13 mouse cellular contexts compared by ENCODE assay signal in genomic region chr15:80078058-80078814, GRCm38 (mm10). TPM values are rescaled to one million over a fixed set of nuclear protein-coding genes. Genes with fewer than 3 reads are reported as not detected.
DNase-seq lines count a peak whose midpoint lies in the region; ATAC-seq and TF ChIP-seq lines count a peak whose summit lies in the region.
"Had no signal": no experiment of that assay in that cellular context is flagged by ENCODE, and none has a peak within 500 bp of the region (broad histone marks: within the 10 kb centered on the region; RNA-seq: fewer than 3 reads in every experiment).

No protein-coding gene starts in this region.

- DNase-seq in heart, postnatal 36 days, result no peak
- DNase-seq in left cerebral cortex, adult 2 months (ENCODE audit: extremely low spot score in 1 of 2, low spot score in 2 of 2), result no peak
- no peak for DNase-seq in left cerebral cortex, adult 11 months (ENCODE audit: low spot score)
- DNase-seq in MN1 (ENCODE audit: low spot score), result peak; percentile 56
- no peak for DNase-seq in liver, embryonic 14.5 days (ENCODE audit: low read depth in 3 of 3, low spot score in 3 of 3)
- DNase-seq in right cerebral cortex, postnatal 4 days, result no peak
- DNase-seq: cerebellum, adult 18-20 months; kidney, postnatal 14 days; lung, postnatal 14 days had no signal

- peak; percentile 13 for TF ChIP-seq CTCF in left cerebral cortex, adult 2 months (IDR thresholded peaks at IDR 0.05)
- peak; percentile 42; the same call in 1 of the 2 replicates for TF ChIP-seq CTCF in liver, embryonic 14.5 days (IDR thresholded peaks at IDR 0.05; ENCODE audit: low read depth)

- intact Hi-C loops in heart, postnatal 36 days (cut with DNase I), result no loop called here
- intact Hi-C loops in left cerebral cortex, adult 2 months (cut with DNase I), result loop anchor here (5.0 kb wide), 2 partner anchors 66 to 326 kb away; partner anchors contain the start of gene Pdgfb

- H3K27ac ChIP-seq in heart, embryonic 13.5 days (replicated peaks), result 0 out of 2 replicates have a peak overlapping the region, but pooled peaks have one; percentile 36
- H3K27ac ChIP-seq in left cerebral cortex, adult 2 months, result no peak overlapping the region
- H3K27ac ChIP-seq in liver, embryonic 14.5 days, result no peak overlapping the region
- H3K27ac ChIP-seq: forebrain, embryonic 13.5 days had no signal

- peaks cover 70% of the 10 kb centered on the region for H3K4me1 ChIP-seq in heart, embryonic 13.5 days
- H3K4me1 ChIP-seq in liver, embryonic 14.5 days (replicated peaks; ENCODE audit: control insufficient read depth in 2 of 2, insufficient read depth in 2 of 2, low read length in 1 of 2), result peaks cover 15 to 35% of the 10 kb centered on the region in 2 experiments

- no peak overlapping the region; the same call in 1 of the 2 replicates for H3K9ac ChIP-seq in heart, embryonic 13.5 days
- H3K9ac ChIP-seq in liver, embryonic 14.5 days (replicated peaks), result no peak overlapping the region
- H3K9ac ChIP-seq: forebrain, embryonic 13.5 days had no signal

- H3K4me2 ChIP-seq in heart, embryonic 13.5 days, result no peak overlapping the region
- no peak overlapping the region for H3K4me2 ChIP-seq in liver, embryonic 14.5 days (ENCODE audit: low read depth)
- H3K4me2 ChIP-seq: forebrain, embryonic 13.5 days; heart, embryonic 11.5 days had no signal

- no peaks in the 10 kb centered on the region for H3K9me3 ChIP-seq in heart, embryonic 13.5 days
- H3K9me3 ChIP-seq in liver, embryonic 14.5 days (ENCODE audit: control insufficient read depth, low read length), result no peaks in the 10 kb centered on the region
- H3K9me3 ChIP-seq: forebrain, embryonic 13.5 days had no signal

- no peak for TF ChIP-seq EP300 in liver, embryonic 14.5 days (IDR thresholded peaks at IDR 0.05; ENCODE audit: low read depth)

- H3K27me3 ChIP-seq in heart, embryonic 13.5 days (replicated peaks), result no peaks in the 10 kb centered on the region
- H3K27me3 ChIP-seq in liver, embryonic 14.5 days (ENCODE audit: control insufficient read depth, insufficient read depth, low read length), result no peaks in the 10 kb centered on the region
- H3K27me3 ChIP-seq: forebrain, embryonic 13.5 days had no signal

- H3K4me3 ChIP-seq in heart, embryonic 13.5 days, result no peak overlapping the region
- no peak overlapping the region for H3K4me3 ChIP-seq in left cerebral cortex, adult 2 months
- H3K4me3 ChIP-seq in liver, embryonic 14.5 days (ENCODE audit: insufficient read depth in 1 of 2, low read depth in 2 of 2, low read length in 2 of 2), result no peak overlapping the region
- H3K4me3 ChIP-seq: forebrain, embryonic 13.5 days had no signal

- WGBS in heart, embryonic 13.5 days, result 63% methylated on average over 11 of the region's 11 CpGs
- WGBS in liver, embryonic 14.5 days (ENCODE audit: insufficient replicate concordance), result 69% methylated on average over 11 of the region's 11 CpGs

- no peak for ATAC-seq in heart, embryonic 13.5 days (ENCODE audit: extremely low read depth, insufficient number of reproducible peaks, low FRiP score, low TSS enrichment)
- no peak for ATAC-seq in liver, embryonic 14.5 days (ENCODE audit: insufficient read depth)
- no peak for ATAC-seq in megakaryocyte-erythroid progenitor cell, adult 5-6 weeks (replicated peaks; ENCODE audit: low FRiP score, low TSS enrichment, poor library complexity, severe bottlenecking)
- ATAC-seq: forebrain, embryonic 13.5 days had no signal

- H3K36me3 ChIP-seq in heart, embryonic 13.5 days, result peaks cover 59% of the 10 kb centered on the region
- H3K36me3 ChIP-seq in liver, embryonic 14.5 days (replicated peaks; ENCODE audit: control insufficient read depth, insufficient read depth, low read depth), result peaks cover 61% of the 10 kb centered on the region

RNA-seq across cellular contexts. Expression of gene Syngr1, which starts 12.9 kb away (rescaled TPM):
- polyA plus RNA-seq in heart, embryonic 13.5 days (2015; fragmentation: Nextera tagmentation; extraction: Ambion mirVana), result 27.3 and 30.7 TPM in 2 replicates
- total RNA-seq in heart, postnatal 36 days (2021), result 10 to 100 TPM; 81.8 to 90.5 TPM
- 100 to 1,000 TPM; 429 to 434 TPM for total RNA-seq in left cerebral cortex, adult 2 months (2021)
- 10.4 and 12.0 TPM in 2 replicates for polyA plus RNA-seq in liver, embryonic 14.5 days (2012; rRNA removed)
- polyA plus RNA-seq in liver, embryonic 14.5 days (2014; fragmentation: Nextera tagmentation; extraction: Ambion mirVana), result 14.4 and 17.3 TPM in 2 replicates
- 12.7 and 18.1 TPM in 2 replicates for total RNA-seq in megakaryocyte-erythroid progenitor cell, adult 5-6 weeks (2014; fragmentation: Nextera tagmentation)
- total RNA-seq in megakaryocyte-erythroid progenitor cell, adult 5-6 weeks (2017), result 5.9 and 7.0 TPM in 2 replicates

RNA-seq across cellular contexts. Expression of gene Rpl3, which starts 13.4 kb away (rescaled TPM):
- 603 and 677 TPM in 2 replicates for polyA plus RNA-seq in heart, embryonic 13.5 days (2015; fragmentation: Nextera tagmentation; extraction: Ambion mirVana)
- 100 to 1,000 TPM; 163 to 164 TPM for total RNA-seq in heart, postnatal 36 days (2021)
- 100 to 1,000 TPM; 439 to 468 TPM for total RNA-seq in left cerebral cortex, adult 2 months (2021)
- polyA plus RNA-seq in liver, embryonic 14.5 days (2012; rRNA removed), result 530 and 765 TPM in 2 replicates
- polyA plus RNA-seq in liver, embryonic 14.5 days (2014; fragmentation: Nextera tagmentation; extraction: Ambion mirVana), result 774 and 804 TPM in 2 replicates
- 2,690 and 2,775 TPM in 2 replicates for total RNA-seq in megakaryocyte-erythroid progenitor cell, adult 5-6 weeks (2014; fragmentation: Nextera tagmentation)
- total RNA-seq in megakaryocyte-erythroid progenitor cell, adult 5-6 weeks (2017), result 3,160 and 3,275 TPM in 2 replicates

RNA-seq across cellular contexts. Expression of gene Tab1, which starts 54.7 kb away (rescaled TPM):
- polyA plus RNA-seq in heart, embryonic 13.5 days (2015; fragmentation: Nextera tagmentation; extraction: Ambion mirVana), result 29.4 and 31.1 TPM in 2 replicates
- 10 to 100 TPM; 23.4 to 23.8 TPM for total RNA-seq in heart, postnatal 36 days (2021)
- 10 to 100 TPM; 23.7 to 26.4 TPM for total RNA-seq in left cerebral cortex, adult 2 months (2021)
- 11.2 and 11.9 TPM in 2 replicates for polyA plus RNA-seq in liver, embryonic 14.5 days (2012; rRNA removed)
- 9.4 and 10.8 TPM in 2 replicates for polyA plus RNA-seq in liver, embryonic 14.5 days (2014; fragmentation: Nextera tagmentation; extraction: Ambion mirVana)
- total RNA-seq in megakaryocyte-erythroid progenitor cell, adult 5-6 weeks (2014; fragmentation: Nextera tagmentation), result 34.4 and 68.3 TPM in 2 replicates
- total RNA-seq in megakaryocyte-erythroid progenitor cell, adult 5-6 weeks (2017), result 13.8 and 20.4 TPM in 2 replicates

Comparison
In these comparisons a context has a peak if more than half of its experiments do, and no peak if none do; other contexts are left out.
1. RNA of gene Syngr1, which starts 12.9 kb away (total RNA-seq): 429 to 434 TPM in left cerebral cortex, adult 2 months; 81.8 to 90.5 TPM in heart, postnatal 36 days and 5.9 to 18.1 TPM in megakaryocyte-erythroid progenitor cell, adult 5-6 weeks; every median in the first group is over 4 times any median in the second.
2. RNA of gene Rpl3, which starts 13.4 kb away (total RNA-seq): 2,690 to 3,275 TPM in megakaryocyte-erythroid progenitor cell, adult 5-6 weeks; 439 to 468 TPM in left cerebral cortex, adult 2 months and 163 to 164 TPM in heart, postnatal 36 days; every median in the first group is over 4 times any median in the second.